Mouse (Mus musculus): ENCODE results near the gene Arcn1. TPM values are rescaled to one million over a fixed set of nuclear protein-coding genes. Genes with fewer than 3 reads are reported as not detected.

Arcn1 gene
- polyA plus RNA-seq (2012; rRNA removed): 42.3 and 50.9 TPM in 2 replicates

DNA sequence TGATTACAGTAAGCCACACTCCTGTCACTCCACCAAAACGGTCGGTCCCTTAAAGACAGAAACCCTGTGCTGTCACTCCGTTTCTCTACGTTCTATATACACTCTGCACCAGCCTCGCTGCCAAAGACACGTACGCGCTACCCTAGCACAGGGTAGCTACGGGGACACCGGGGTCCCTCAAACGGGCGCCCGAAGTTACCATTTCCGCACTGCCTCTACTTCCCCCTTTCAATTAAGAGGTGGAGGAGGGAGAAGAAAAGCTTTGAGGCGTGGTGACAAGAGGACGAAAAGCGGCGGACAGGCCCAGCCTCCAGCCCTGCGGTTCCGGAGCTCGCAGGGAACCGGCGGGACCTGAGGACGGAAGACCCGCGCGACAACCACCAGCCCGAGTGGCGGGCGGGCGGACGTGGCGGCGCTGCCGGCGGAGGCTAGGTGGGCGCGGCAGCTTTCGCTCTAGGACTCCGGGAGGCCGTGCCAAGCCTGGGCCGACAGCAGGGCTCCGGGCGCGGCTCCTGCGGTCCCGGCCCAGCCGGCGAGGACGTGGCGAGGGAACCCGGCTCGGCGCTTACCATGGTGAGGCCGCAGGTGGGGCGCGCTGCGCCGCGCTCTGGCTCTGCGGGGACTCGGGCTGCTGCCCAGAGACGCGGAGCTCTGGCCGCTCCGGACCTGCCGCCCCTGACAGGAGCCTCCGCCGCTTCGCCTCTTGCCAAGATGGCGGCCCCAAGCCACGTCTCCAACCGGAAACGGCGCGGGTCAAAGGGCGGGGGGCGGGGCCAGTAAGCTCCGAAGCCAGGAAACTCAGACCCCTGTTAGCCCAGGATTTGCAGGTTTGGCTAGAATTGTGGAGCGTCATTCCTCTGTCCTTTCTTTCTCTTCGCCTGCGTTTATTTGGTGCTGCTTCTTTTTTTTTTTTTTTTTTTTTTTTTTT, at the start of gene Arcn1, which contains the start of gene Ift46:
Gene Arcn1, minus strand, starts transcription at position 745 of the 928 bp plus-strand sequence.
Gene Ift46, plus strand, starts transcription at position 808 of the 928 bp plus-strand sequence.
- peak; percentile 87 for DNase-seq
- H3K4me3 ChIP-seq (ENCODE audit: insufficient read depth, low read depth, low read length): peak within 1 kb of the TSS; percentile 100
- H3K27ac ChIP-seq (ENCODE audit: insufficient read depth, low read depth, low read length): peak within 1 kb of the TSS; percentile 94
- TF ChIP-seq POLR2A (IDR thresholded peaks at IDR 0.05; ENCODE audit: low read depth, low read length): peak; percentile 77
- no peak for TF ChIP-seq CTCF (conservative IDR thresholded peaks at IDR 0.05; ENCODE audit: insufficient read depth, insufficient read length, low read depth, low read length)
- H3K36me3 ChIP-seq (ENCODE audit: control insufficient read depth, insufficient read depth, low read length): no peaks in the 10 kb centered on the region
- WGBS: under 1% methylated on average over 82 of the region's 82 CpGs
- no peaks in the 10 kb centered on the region for H3K27me3 ChIP-seq (replicated peaks; ENCODE audit: control insufficient read depth, insufficient read depth, low read length)
- H3K4me1 ChIP-seq (ENCODE audit: control insufficient read depth, insufficient read depth, low read length): peaks cover 7% of the 10 kb centered on the region; the same call in 1 of the 2 replicates

DNA sequence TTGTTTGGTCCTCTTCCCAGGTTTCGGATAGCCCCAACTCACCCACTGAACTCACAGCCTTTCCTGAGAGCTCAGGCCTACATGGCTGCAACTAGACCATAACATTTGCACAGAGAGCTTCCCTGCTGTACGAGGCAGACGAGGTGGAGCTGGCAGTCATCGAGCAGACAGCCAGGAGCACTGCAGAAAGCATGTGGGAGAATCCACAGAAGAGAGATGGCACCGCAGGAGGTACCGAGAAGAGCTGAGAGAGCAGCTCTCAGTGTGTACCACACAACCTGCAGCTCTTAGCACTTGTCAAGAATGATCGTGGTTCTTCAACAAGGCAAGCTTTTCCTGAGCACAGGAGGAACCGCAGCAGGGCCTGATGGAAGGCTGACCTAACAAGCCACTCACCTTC, 46.5 kb upstream of the Arcn1 start:
- no peak for DNase-seq
- H3K4me1 ChIP-seq (ENCODE audit: control insufficient read depth, insufficient read depth, low read length): no peaks in the 10 kb centered on the region
- TF ChIP-seq CTCF (conservative IDR thresholded peaks at IDR 0.05; ENCODE audit: insufficient read depth, insufficient read length, low read depth, low read length): no peak
- TF ChIP-seq POLR2A (IDR thresholded peaks at IDR 0.05; ENCODE audit: low read depth, low read length): no peak
- H3K27ac ChIP-seq (ENCODE audit: insufficient read depth, low read depth, low read length): no peak overlapping the region
- WGBS: 90% methylated on average over 8 of the region's 8 CpGs
- peaks cover 15% of the 10 kb centered on the region for H3K36me3 ChIP-seq (ENCODE audit: control insufficient read depth, insufficient read depth, low read length)
- H3K4me3 ChIP-seq (ENCODE audit: insufficient read depth, low read depth, low read length): no peak overlapping the region
- no peaks in the 10 kb centered on the region for H3K27me3 ChIP-seq (replicated peaks; ENCODE audit: control insufficient read depth, insufficient read depth, low read length)

DNA sequence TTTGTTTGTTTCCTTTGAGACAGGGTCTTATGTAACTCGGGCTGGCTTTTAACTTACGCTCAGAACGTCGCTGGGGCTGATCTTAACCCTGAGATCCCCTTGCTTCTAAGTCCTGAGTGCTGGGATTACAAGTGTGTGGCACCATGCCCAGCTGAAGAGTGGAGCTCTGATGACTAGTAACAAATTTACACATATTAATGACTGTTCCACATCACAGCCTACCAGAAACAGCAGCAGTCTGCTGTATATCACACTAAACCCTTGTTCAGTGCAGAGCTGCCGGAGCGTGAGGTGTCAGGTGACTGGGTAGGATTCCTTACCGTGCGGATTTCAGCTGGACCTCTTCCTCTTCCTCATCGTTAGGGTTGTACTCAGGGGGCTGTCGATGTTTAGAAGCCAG, 42.7 kb upstream of the Arcn1 start:
- no peak overlapping the region for H3K4me3 ChIP-seq (ENCODE audit: insufficient read depth, low read depth, low read length)
- peak; percentile 37 for DNase-seq
- H3K27me3 ChIP-seq (replicated peaks; ENCODE audit: control insufficient read depth, insufficient read depth, low read length): no peaks in the 10 kb centered on the region
- no peak overlapping the region for H3K27ac ChIP-seq (ENCODE audit: insufficient read depth, low read depth, low read length)
- WGBS: 39% methylated on average over 10 of the region's 10 CpGs
- peaks cover 9% of the 10 kb centered on the region; the same call in 1 of the 2 replicates for H3K36me3 ChIP-seq (ENCODE audit: control insufficient read depth, insufficient read depth, low read length)
- TF ChIP-seq CTCF (conservative IDR thresholded peaks at IDR 0.05; ENCODE audit: insufficient read depth, insufficient read length, low read depth, low read length) (no peak), POLR2A (IDR thresholded peaks at IDR 0.05; ENCODE audit: low read depth, low read length) (no peak)
- no peaks in the 10 kb centered on the region for H3K4me1 ChIP-seq (ENCODE audit: control insufficient read depth, insufficient read depth, low read length)

DNA sequence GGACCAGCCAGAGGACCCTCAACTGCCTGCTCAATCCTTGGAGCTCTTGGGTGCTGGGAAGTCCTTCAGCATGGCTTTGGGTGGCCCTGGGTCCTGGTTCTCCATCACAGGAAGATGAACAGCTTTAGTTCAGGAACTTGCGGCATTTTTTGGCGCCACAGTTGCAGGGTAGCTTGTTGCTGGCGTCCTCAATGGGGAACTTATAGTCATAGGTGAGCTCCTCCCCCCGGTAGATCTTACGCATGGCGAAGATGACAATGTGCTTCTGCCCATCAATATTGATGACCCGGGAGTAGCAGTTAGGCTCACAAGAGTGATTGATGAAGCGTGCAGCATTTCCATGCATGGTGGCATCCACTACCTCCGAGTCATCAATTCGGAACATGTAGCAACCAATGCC, 40.1 kb upstream of the Arcn1 start:
- WGBS: 92% methylated on average over 10 of the region's 10 CpGs
- no peak overlapping the region for H3K27ac ChIP-seq (ENCODE audit: insufficient read depth, low read depth, low read length)
- peaks cover 3% of the 10 kb centered on the region for H3K4me1 ChIP-seq (ENCODE audit: control insufficient read depth, insufficient read depth, low read length)
- H3K4me3 ChIP-seq (ENCODE audit: insufficient read depth, low read depth, low read length): no peak overlapping the region
- no peak for DNase-seq
- peaks cover 2% of the 10 kb centered on the region; the same call in 1 of the 2 replicates for H3K36me3 ChIP-seq (ENCODE audit: control insufficient read depth, insufficient read depth, low read length)
- no peak for TF ChIP-seq POLR2A (IDR thresholded peaks at IDR 0.05; ENCODE audit: low read depth, low read length)
- no peak for TF ChIP-seq CTCF (conservative IDR thresholded peaks at IDR 0.05; ENCODE audit: insufficient read depth, insufficient read length, low read depth, low read length)
- no peaks in the 10 kb centered on the region for H3K27me3 ChIP-seq (replicated peaks; ENCODE audit: control insufficient read depth, insufficient read depth, low read length)

DNA sequence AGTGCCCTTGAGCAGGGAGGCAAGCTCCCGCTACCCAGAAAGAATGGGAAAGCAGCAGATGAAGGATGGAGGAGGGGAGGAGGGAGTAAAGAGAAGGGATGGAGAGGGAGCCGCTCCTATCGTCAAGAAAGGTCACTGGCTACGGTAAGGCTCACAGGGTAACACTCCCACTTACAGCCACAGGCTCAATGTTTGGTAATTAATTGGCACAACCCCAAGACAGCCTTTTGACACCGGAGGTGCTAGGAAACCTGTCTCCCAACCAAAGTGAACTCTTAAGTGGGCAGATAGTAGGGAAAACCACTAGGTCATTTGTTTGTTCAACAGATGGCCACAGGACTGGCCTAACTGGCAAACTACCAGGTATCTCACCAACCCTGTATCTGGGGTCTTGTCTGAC, 39.5 kb upstream of the Arcn1 start:
- peaks cover 3% of the 10 kb centered on the region for H3K4me1 ChIP-seq (ENCODE audit: control insufficient read depth, insufficient read depth, low read length)
- 41% methylated on average over 5 of the region's 5 CpGs for WGBS

DNA sequence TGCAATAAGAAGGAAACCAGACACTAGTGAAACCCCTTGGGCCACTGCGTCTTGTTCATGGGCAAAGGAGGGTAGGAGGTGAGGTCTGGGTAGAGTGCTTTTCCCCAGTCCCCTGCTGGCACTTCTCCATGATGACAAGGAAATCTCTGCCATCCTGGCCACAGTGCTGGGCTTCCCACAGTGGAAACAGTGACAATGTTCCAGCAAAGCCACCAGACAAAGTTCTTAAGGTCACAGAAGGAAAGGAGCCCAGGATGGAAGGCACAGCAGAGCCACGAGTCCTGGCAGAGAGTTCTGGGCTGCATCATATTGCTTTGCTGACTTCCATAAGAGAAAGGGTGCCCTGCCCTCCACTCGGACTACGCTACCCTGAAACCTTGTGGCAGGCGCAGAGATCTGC, 37.9 kb upstream of the Arcn1 start:
- DNase-seq: no peak
- H3K27me3 ChIP-seq (replicated peaks; ENCODE audit: control insufficient read depth, insufficient read depth, low read length): no peaks in the 10 kb centered on the region
- peaks cover 3% of the 10 kb centered on the region for H3K4me1 ChIP-seq (ENCODE audit: control insufficient read depth, insufficient read depth, low read length)
- no peak for TF ChIP-seq POLR2A (IDR thresholded peaks at IDR 0.05; ENCODE audit: low read depth, low read length)
- no peak for TF ChIP-seq CTCF (conservative IDR thresholded peaks at IDR 0.05; ENCODE audit: insufficient read depth, insufficient read length, low read depth, low read length)
- peak overlapping the region; percentile 88; the same call in 1 of the 2 replicates for H3K27ac ChIP-seq (ENCODE audit: insufficient read depth, low read depth, low read length)
- H3K36me3 ChIP-seq (ENCODE audit: control insufficient read depth, insufficient read depth, low read length): peaks cover 6% of the 10 kb centered on the region; the same call in 1 of the 2 replicates
- H3K4me3 ChIP-seq (ENCODE audit: insufficient read depth, low read depth, low read length): no peak overlapping the region
- WGBS: 84% methylated on average over 5 of the region's 5 CpGs

More for the DNA sequence above, 39.5 kb upstream of the Arcn1 start:
- TF ChIP-seq CTCF (conservative IDR thresholded peaks at IDR 0.05; ENCODE audit: insufficient read depth, insufficient read length, low read depth, low read length) (no peak), POLR2A (IDR thresholded peaks at IDR 0.05; ENCODE audit: low read depth, low read length) (no peak)
- no peak overlapping the region for H3K4me3 ChIP-seq (ENCODE audit: insufficient read depth, low read depth, low read length)
- DNase-seq: no peak
- H3K27ac ChIP-seq (ENCODE audit: insufficient read depth, low read depth, low read length): no peak overlapping the region
- peaks cover 2% of the 10 kb centered on the region; the same call in 1 of the 2 replicates for H3K36me3 ChIP-seq (ENCODE audit: control insufficient read depth, insufficient read depth, low read length)
- H3K27me3 ChIP-seq (replicated peaks; ENCODE audit: control insufficient read depth, insufficient read depth, low read length): no peaks in the 10 kb centered on the region

DNA sequence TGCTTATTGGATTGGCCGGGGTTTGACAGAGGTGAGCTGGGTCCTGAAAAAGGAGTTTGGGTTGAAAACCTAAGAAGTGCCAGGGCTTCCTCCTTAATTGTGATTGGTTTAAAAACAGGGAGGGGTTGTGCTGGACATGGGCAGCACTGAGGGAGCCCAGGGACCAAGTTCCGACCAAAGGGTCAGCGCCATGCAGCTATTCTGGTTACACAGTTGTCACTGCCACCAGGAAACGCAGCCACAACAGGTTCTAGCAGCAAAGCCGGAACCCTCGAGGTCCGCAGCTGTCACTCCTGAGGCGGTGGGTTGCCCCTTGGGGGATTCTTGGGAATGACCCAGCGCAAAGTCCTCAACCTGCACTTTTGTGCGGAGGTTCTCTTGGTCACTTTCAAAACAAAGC, 37.0 kb upstream of the Arcn1 start:
- H3K36me3 ChIP-seq (ENCODE audit: control insufficient read depth, insufficient read depth, low read length): peaks cover 8% of the 10 kb centered on the region; the same call in 1 of the 2 replicates
- H3K4me3 ChIP-seq (ENCODE audit: insufficient read depth, low read depth, low read length): peak overlapping the region; percentile 7
- H3K27ac ChIP-seq (ENCODE audit: insufficient read depth, low read depth, low read length): peak overlapping the region; percentile 88
- peak; percentile 78 for DNase-seq
- H3K4me1 ChIP-seq (ENCODE audit: control insufficient read depth, insufficient read depth, low read length): peaks cover 3% of the 10 kb centered on the region
- TF ChIP-seq POLR2A (IDR thresholded peaks at IDR 0.05; ENCODE audit: low read depth, low read length) (no peak), CTCF (conservative IDR thresholded peaks at IDR 0.05; ENCODE audit: insufficient read depth, insufficient read length, low read depth, low read length) (no peak)
- 70% methylated on average over 10 of the region's 10 CpGs for WGBS
- no peaks in the 10 kb centered on the region for H3K27me3 ChIP-seq (replicated peaks; ENCODE audit: control insufficient read depth, insufficient read depth, low read length)
